Mouse (Mus musculus) forebrain, embryonic 10.5 days (tissue): ENCODE results near the gene Guca2a. TPM values are rescaled to one million over a fixed set of nuclear protein-coding genes. Genes with fewer than 3 reads are reported as not detected.

ENCODE experiments used
- DNase-seq: peaks from one replicate; pipeline ENCODE4 v3.0.0-alpha.2; 2017; ENCODE audit warnings: low spot score; ENCODE audit errors: extremely low spot score
- H3K27ac ChIP-seq: fragments of 300-500 bp; sonication (generic); 2 replicates; pipeline ENCODE4 v1.5.1; 2016; ENCODE audit warnings: mild to moderate bottlenecking
- H3K27me3 ChIP-seq: fragments of 300-500 bp; sonication (generic); 2 replicates; pipeline ENCODE4 v1.6.1; 2016; ENCODE audit warnings: mild to moderate bottlenecking; ENCODE audit not compliant: poor library complexity, severe bottlenecking
- H3K36me3 ChIP-seq: fragments of 300-500 bp; sonication (generic); replicated peaks from 2 replicates; pipeline ENCODE4 v1.6.1; 2016; ENCODE audit warnings: mild to moderate bottlenecking, moderate library complexity
- H3K4me1 ChIP-seq: fragments of 300-500 bp; sonication (generic); 2 replicates; pipeline ENCODE4 v1.6.1; 2016
- H3K4me3 ChIP-seq: fragments of 300-500 bp; sonication (generic); 2 replicates; pipeline ENCODE4 v1.5.1; 2016; ENCODE audit warnings: mild to moderate bottlenecking, moderate library complexity
- H3K9me3 ChIP-seq: fragments of 300-500 bp; sonication (generic); 2 replicates; pipeline ENCODE4 v1.6.1; 2016; ENCODE audit warnings: mild to moderate bottlenecking, moderate library complexity
- WGBS: fragments of 180-500 bp; shearing (Covaris S2); methylation state at CpG from one replicate; pipeline ENCODE4 v1.1.7; 2016; 5-methylcytosine and 5-hydroxymethylcytosine counted together
- polyA plus RNA-seq: library from polyadenylated mRNA; unstranded; fragments of >200 nt; fragmentation: Nextera tagmentation; extraction: Ambion mirVana; gene quantifications from 2 replicates; pipeline ENCODE4 v1.2.1, GENCODE M21; 2016

The Guca2a gene
- not detected in 2 replicates for polyA plus RNA-seq

GRCm38 (mm10) chr4:119637176-119637845, at the start of gene Guca2a:
Gene Guca2a (plus strand): TSS chr4:119637704.
- whole genome bisulfite sequencing: 72% methylated on average over 4 of the region's 4 CpGs
- no peaks in the 10 kb centered on the region for H3K27me3 ChIP-seq
- no peak for DNase-seq
- peaks cover 18% of the 10 kb centered on the region for H3K4me1 ChIP-seq
- peaks cover 4% of the 10 kb centered on the region; the same call in 1 of the 2 replicates for H3K36me3 ChIP-seq
- H3K9me3 ChIP-seq: no peaks in the 10 kb centered on the region
- H3K27ac ChIP-seq: no peak within 1 kb of the TSS
- H3K4me3 ChIP-seq: no peak within 1 kb of the TSS

GRCm38 (mm10) chr4:119588037-119588436, 49.5 kb upstream of the Guca2a start:
- 92% methylated on average over 2 of the region's 2 CpGs for WGBS
- DNase-seq: no peak
- no peaks in the 10 kb centered on the region for H3K4me1 ChIP-seq

GRCm38 (mm10) chr4:119589423-119589822, 48.1 kb upstream of the Guca2a start:
- Histone ChIP-seq H3K36me3 (peaks cover 32% of the 10 kb centered on the region), H3K4me3 (no peak overlapping the region), H3K27ac (no peak overlapping the region), H3K4me1 (no peaks in the 10 kb centered on the region), H3K9me3 (no peaks in the 10 kb centered on the region), H3K27me3 (no peaks in the 10 kb centered on the region)
- WGBS: 87% methylated on average over 2 of the region's 2 CpGs
- DNase-seq: no peak

More at GRCm38 (mm10) chr4:119588037-119588436, 49.5 kb upstream of the Guca2a start:
- no peaks in the 10 kb centered on the region for H3K27me3 ChIP-seq
- H3K9me3 ChIP-seq: no peaks in the 10 kb centered on the region
- peaks cover 30% of the 10 kb centered on the region for H3K36me3 ChIP-seq
- H3K4me3 ChIP-seq: no peak overlapping the region
- H3K27ac ChIP-seq: no peak overlapping the region

GRCm38 (mm10) chr4:119590027-119590426, 47.5 kb upstream of the Guca2a start:
- no peak for DNase-seq
- Histone ChIP-seq H3K27me3 (no peaks in the 10 kb centered on the region), H3K27ac (no peak overlapping the region), H3K4me3 (no peak overlapping the region), H3K36me3 (peaks cover 32% of the 10 kb centered on the region), H3K4me1 (no peaks in the 10 kb centered on the region), H3K9me3 (no peaks in the 10 kb centered on the region)
- 87% methylated on average over 1 of the region's 1 CpGs for WGBS

- no peaks in the 10 kb centered on the region for H3K27me3 ChIP-seq
- no peak overlapping the region for H3K27ac ChIP-seq
- H3K4me1 ChIP-seq: no peaks in the 10 kb centered on the region
- H3K9me3 ChIP-seq: no peaks in the 10 kb centered on the region
- no peak overlapping the region for H3K4me3 ChIP-seq
- no peak for DNase-seq
- 74% methylated on average over 3 of the region's 3 CpGs for WGBS
- H3K36me3 ChIP-seq: peaks cover 10% of the 10 kb centered on the region
Observed at GRCm38 (mm10) chr4:119592479-119592878, 45.0 kb upstream of the Guca2a start.

GRCm38 (mm10) chr4:119594331-119594730, 43.2 kb upstream of the Guca2a start:
- Histone ChIP-seq H3K4me3 (no peak overlapping the region), H3K27ac (no peak overlapping the region), H3K4me1 (no peaks in the 10 kb centered on the region), H3K27me3 (no peaks in the 10 kb centered on the region), H3K36me3 (0 out of 2 replicates have a peak, but pooled peaks cover 2% of the 10 kb centered on the region), H3K9me3 (no peaks in the 10 kb centered on the region)
- WGBS: 90% methylated on average over 14 of the region's 14 CpGs
- no peak for DNase-seq

GRCm38 (mm10) chr4:119599605-119600004, 37.9 kb upstream of the Guca2a start:
- DNase-seq: no peak

GRCm38 (mm10) chr4:119609488-119609887, 28.0 kb upstream of the Guca2a start:
- DNase-seq: no peak
- Histone ChIP-seq H3K27ac (no peak overlapping the region), H3K4me1 (no peaks in the 10 kb centered on the region), H3K9me3 (no peaks in the 10 kb centered on the region), H3K4me3 (no peak overlapping the region), H3K36me3 (peaks cover 33% of the 10 kb centered on the region), H3K27me3 (no peaks in the 10 kb centered on the region)
- WGBS: 90% methylated on average over 1 of the region's 1 CpGs

More at GRCm38 (mm10) chr4:119599605-119600004, 37.9 kb upstream of the Guca2a start:
- Histone ChIP-seq H3K27ac (no peak overlapping the region), H3K9me3 (no peaks in the 10 kb centered on the region), H3K27me3 (no peaks in the 10 kb centered on the region), H3K4me1 (no peaks in the 10 kb centered on the region), H3K36me3 (peaks cover 22% of the 10 kb centered on the region), H3K4me3 (no peak overlapping the region)
- 89% methylated on average over 1 of the region's 1 CpGs for WGBS

GRCm38 (mm10) chr4:119614078-119614477, 23.4 kb upstream of the Guca2a start:
- Histone ChIP-seq H3K9me3 (no peaks in the 10 kb centered on the region), H3K36me3 (peaks cover 26% of the 10 kb centered on the region), H3K27me3 (no peaks in the 10 kb centered on the region), H3K27ac (no peak overlapping the region), H3K4me1 (no peaks in the 10 kb centered on the region), H3K4me3 (no peak overlapping the region)
- DNase-seq: no peak
- 86% methylated on average over 1 of the region's 1 CpGs for WGBS

GRCm38 (mm10) chr4:119614724-119615123, 22.8 kb upstream of the Guca2a start:
- Histone ChIP-seq H3K36me3 (peaks cover 32% of the 10 kb centered on the region), H3K4me3 (no peak overlapping the region), H3K27me3 (no peaks in the 10 kb centered on the region), H3K9me3 (no peaks in the 10 kb centered on the region), H3K4me1 (no peaks in the 10 kb centered on the region), H3K27ac (no peak overlapping the region)
- DNase-seq: no peak
- 86% methylated on average over 4 of the region's 4 CpGs for WGBS

- Histone ChIP-seq H3K9me3 (no peaks in the 10 kb centered on the region), H3K27me3 (no peaks in the 10 kb centered on the region), H3K4me1 (peaks cover 24% of the 10 kb centered on the region), H3K36me3 (peaks cover 81% of the 10 kb centered on the region), H3K4me3 (no peak overlapping the region), H3K27ac (no peak overlapping the region)
- 43% methylated on average over 7 of the region's 7 CpGs for WGBS
- peak; percentile 12 for DNase-seq
Observed at GRCm38 (mm10) chr4:119626081-119626645, 11.3 kb upstream of the Guca2a start.

- Histone ChIP-seq H3K36me3 (peaks cover 73% of the 10 kb centered on the region), H3K27me3 (no peaks in the 10 kb centered on the region), H3K4me3 (no peak overlapping the region), H3K27ac (no peak overlapping the region), H3K4me1 (peaks cover 31% of the 10 kb centered on the region), H3K9me3 (no peaks in the 10 kb centered on the region)
- WGBS: 84% methylated on average over 3 of the region's 3 CpGs
- DNase-seq: no peak
Observed at GRCm38 (mm10) chr4:119626876-119627275, 10.6 kb upstream of the Guca2a start.

GRCm38 (mm10) chr4:119627317-119627716, 10.2 kb upstream of the Guca2a start:
- WGBS: 67% methylated on average over 4 of the region's 4 CpGs
- peaks cover 69% of the 10 kb centered on the region for H3K36me3 ChIP-seq
- peaks cover 31% of the 10 kb centered on the region for H3K4me1 ChIP-seq
- H3K27me3 ChIP-seq: no peaks in the 10 kb centered on the region
- H3K27ac ChIP-seq: no peak overlapping the region
- no peaks in the 10 kb centered on the region for H3K9me3 ChIP-seq
- DNase-seq: peak; percentile 13
- no peak overlapping the region for H3K4me3 ChIP-seq
